Mouse (Mus musculus): ENCODE measurements around the gene Cemip.

- TF ChIP-seq POLR2A (IDR thresholded peaks at IDR 0.05; ENCODE audit: borderline replicate concordance, extremely low read depth, low read depth, low read length): no peak
- no peak for TF ChIP-seq CTCF (IDR thresholded peaks at IDR 0.05; ENCODE audit: insufficient read depth, low read length)
Measured at GRCm38 (mm10) chr7:83901425-83901824, 184.9 kb downstream of the Cemip start.

Data from lung, adult 2 months (tissue).